Mouse (Mus musculus) macrophage (primary cell): ENCODE measurements around the gene Atp2a1. TPM values are rescaled to one million over a fixed set of nuclear protein-coding genes. Genes with fewer than 3 reads are reported as not detected.
A peak's percentile ranks its signal among the peaks of the same experiment; 100 is the strongest.

ENCODE experiments used
- H3K27ac ChIP-seq: fragments of 350-480 bp; formaldehyde crosslinking; 2 replicates; pipeline ENCODE4 v1.9.0; 2021
- H3K36me3 ChIP-seq: fragments of 350-480 bp; formaldehyde crosslinking; 2 replicates; pipeline ENCODE4 v1.9.0; 2021; ENCODE audit errors: inconsistent target
- H3K4me3 ChIP-seq: fragments of 350-480 bp; formaldehyde crosslinking; 2 replicates; pipeline ENCODE4 v1.9.0; 2021; ENCODE audit errors: inconsistent target
- H3K79me2 ChIP-seq: fragments of 350-480 bp; formaldehyde crosslinking; 2 replicates; pipeline ENCODE4 v1.9.0; 2021; ENCODE audit errors: inconsistent target
- WGBS: methylation state at CpG from one replicate; pipeline ENCODE4 v1.1.7; 2026; ENCODE audit warnings: inconsistent platforms; ENCODE audit not compliant: missing documents; 5-methylcytosine and 5-hydroxymethylcytosine counted together
- polyA plus RNA-seq: library from polyadenylated mRNA; stranded (reverse); fragments of 250-400 nt; gene quantifications from 3 replicates; pipeline ENCODE4 v1.2.4, GENCODE M21; 2018; ENCODE audit warnings: inconsistent platforms

The Atp2a1 gene
- polyA plus RNA-seq, 1 experiment from 2014 or later, result not detected

- H3K36me3 ChIP-seq, result no peaks in the 10 kb centered on the region
- peak within 1 kb of the TSS; percentile 57 for H3K4me3 ChIP-seq
- H3K79me2 ChIP-seq, result no peaks in the 10 kb centered on the region
- no peak within 1 kb of the TSS for H3K27ac ChIP-seq
- WGBS, result under 1% methylated on average over 59 of the region's 59 CpGs
Observed at GRCm38 (mm10) chr7:126396298-126397119, 66.4 kb downstream of the Atp2a1 start, which contains the start of gene Nfatc2ip. Nfatc2ip (minus strand) TSS chr7:126396737.

Other genes with a start within 250 kb of the Atp2a1 start
- 1.9 to 3.7 TPM (median 2.3 TPM) in 3 replicates for gene Sbk1, start 190.5 kb downstream of the Atp2a1 start, polyA plus RNA-seq
- 0.96 to 1.1 TPM (median 1.0 TPM) in 3 replicates for gene Lat, start 93.5 kb downstream of the Atp2a1 start, polyA plus RNA-seq
- gene Spns1, start 85.7 kb downstream of the Atp2a1 start, polyA plus RNA-seq, result 18.6 to 55.9 TPM (median 38.7 TPM) in 3 replicates
- gene Nfatc2ip, start 66.4 kb downstream of the Atp2a1 start, polyA plus RNA-seq, result 2.6 to 6.4 TPM (median 4.6 TPM) in 3 replicates
- 0.09 TPM in 1 of 3 replicates, not detected in the others for gene Cd19, start 48.2 kb downstream of the Atp2a1 start, polyA plus RNA-seq
- 12.9 to 17.8 TPM (median 13.9 TPM) in 3 replicates for gene Rabep2, start 34.3 kb downstream of the Atp2a1 start, polyA plus RNA-seq
- gene Sh2b1, start 12.3 kb upstream of the Atp2a1 start, polyA plus RNA-seq, result 10.4 to 17.2 TPM (median 11.7 TPM) in 3 replicates
- gene Tufm, start 24.3 kb upstream of the Atp2a1 start, polyA plus RNA-seq, result 41.8 to 72.5 TPM (median 42.9 TPM) in 3 replicates
- gene Atxn2l, start 40.3 kb upstream of the Atp2a1 start, polyA plus RNA-seq, result 60.6 to 79.7 TPM (median 71.8 TPM) in 3 replicates
- gene Eif3c, start 103.3 kb upstream of the Atp2a1 start, polyA plus RNA-seq, result 124 to 206 TPM (median 173 TPM) in 3 replicates
- 51.3 to 183 TPM (median 99.8 TPM) in 3 replicates for gene Apobr, start 121.8 kb upstream of the Atp2a1 start, polyA plus RNA-seq
- gene Cln3, start 122.7 kb upstream of the Atp2a1 start, polyA plus RNA-seq, result 81.0 to 165 TPM (median 104 TPM) in 3 replicates
- gene Il27, start 131.8 kb upstream of the Atp2a1 start, polyA plus RNA-seq, result 1.1 to 2.6 TPM (median 1.2 TPM) in 3 replicates
- gene Nupr1, start 167.8 kb upstream of the Atp2a1 start, polyA plus RNA-seq, result 14.9 to 47.0 TPM (median 32.4 TPM) in 3 replicates
- gene Sgf29, start 186.2 kb upstream of the Atp2a1 start, polyA plus RNA-seq, result 12.5 to 21.7 TPM (median 17.0 TPM) in 3 replicates
- 1.7 to 8.8 TPM (median 7.5 TPM) in 3 replicates for gene Sult1a1, start 213.3 kb upstream of the Atp2a1 start, polyA plus RNA-seq
- 39.1 to 134 TPM (median 42.4 TPM) in 3 replicates for gene Bola2, start 232.3 kb upstream of the Atp2a1 start, polyA plus RNA-seq
- gene Slx1b, start 232.7 kb upstream of the Atp2a1 start, polyA plus RNA-seq, result 4.2 to 7.9 TPM (median 4.8 TPM) in 3 replicates
- gene Coro1a, start 244.7 kb upstream of the Atp2a1 start, polyA plus RNA-seq, result 69.4 to 223 TPM (median 209 TPM) in 3 replicates